Mouse (Mus musculus) olfactory bulb, adult 2 months (tissue): ENCODE measurements around the gene Opalin. TPM values are rescaled to one million over a fixed set of nuclear protein-coding genes. Genes with fewer than 3 reads are reported as not detected.

Experiments
- H3K27ac ChIP-seq: fragments of 200-500 bp; 2 replicates; pipeline ENCODE4 v1.5.1; 2012; ENCODE audit warnings: low read depth, low read length; ENCODE audit not compliant: insufficient read depth
- H3K4me1 ChIP-seq: fragments of 200-500 bp; 2 replicates; pipeline ENCODE4 v1.6.1; 2012; ENCODE audit warnings: low read length; ENCODE audit not compliant: control insufficient read depth, insufficient read depth
- H3K4me3 ChIP-seq: fragments of 200-500 bp; 2 replicates; pipeline ENCODE4 v1.5.1; 2012; ENCODE audit warnings: mild to moderate bottlenecking, low read depth, low read length, moderate library complexity; ENCODE audit not compliant: insufficient read depth
- CTCF ChIP-seq: fragments of 200-500 bp; IDR thresholded peaks from 2 replicates; pipeline ENCODE4 v1.5.1; 2012; ENCODE audit warnings: low read depth, mild to moderate bottlenecking, low read length, moderate library complexity; ENCODE audit not compliant: insufficient read depth
- POLR2A ChIP-seq: fragments of 200-500 bp; IDR thresholded peaks from 2 replicates; pipeline ENCODE4 v1.6.1; 2012; ENCODE audit warnings: mild to moderate bottlenecking, low read depth, low read length, moderate library complexity; ENCODE audit not compliant: insufficient read depth
- WGBS: fragments of 180-500 bp; shearing (Covaris S2); methylation state at CpG from one replicate; pipeline ENCODE4 v1.1.7; 2018; 5-methylcytosine and 5-hydroxymethylcytosine counted together
- polyA plus RNA-seq: library from polyadenylated mRNA; stranded (reverse); fragments of >200 nt; gene quantifications from 2 replicates; pipeline ENCODE4 v1.2.4, GENCODE M21; 2012; ENCODE audit warnings: low replicate concordance; ENCODE audit not compliant: missing spikeins, insufficient read depth, insufficient read length

Gene Opalin
- polyA plus RNA-seq, 1 experiment, result not detected

DNA sequence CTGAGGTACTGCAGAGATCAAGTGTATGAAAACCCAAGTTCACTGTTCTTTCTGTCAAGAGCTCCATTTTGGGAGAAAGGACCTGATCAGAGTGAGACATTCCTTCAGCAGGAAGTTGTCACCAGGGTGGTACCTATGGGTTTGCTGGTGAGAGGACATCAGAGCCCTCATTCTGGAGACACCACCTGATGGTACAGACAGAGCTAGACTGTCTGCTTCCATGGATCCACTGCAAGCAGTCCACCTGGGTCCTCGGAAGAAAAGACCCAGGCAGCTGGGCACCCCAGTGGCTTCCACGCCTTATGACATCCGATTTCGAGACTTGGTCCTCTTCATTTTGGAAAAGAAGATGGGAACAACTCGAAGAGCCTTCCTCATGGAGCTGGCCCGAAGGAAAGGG lies 47.7 kb downstream of the Opalin start, which contains the start of gene Dntt:
Gene Dntt, plus strand, starts transcription at position 57 of the 400 bp plus-strand sequence.
- Histone ChIP-seq H3K4me1 (no peaks in the 10 kb centered on the region), H3K4me3 (no peak within 1 kb of the TSS), H3K27ac (no peak within 1 kb of the TSS)
- TF ChIP-seq POLR2A, result no peak
- 90% methylated on average over 6 of the region's 6 CpGs for WGBS

DNA sequence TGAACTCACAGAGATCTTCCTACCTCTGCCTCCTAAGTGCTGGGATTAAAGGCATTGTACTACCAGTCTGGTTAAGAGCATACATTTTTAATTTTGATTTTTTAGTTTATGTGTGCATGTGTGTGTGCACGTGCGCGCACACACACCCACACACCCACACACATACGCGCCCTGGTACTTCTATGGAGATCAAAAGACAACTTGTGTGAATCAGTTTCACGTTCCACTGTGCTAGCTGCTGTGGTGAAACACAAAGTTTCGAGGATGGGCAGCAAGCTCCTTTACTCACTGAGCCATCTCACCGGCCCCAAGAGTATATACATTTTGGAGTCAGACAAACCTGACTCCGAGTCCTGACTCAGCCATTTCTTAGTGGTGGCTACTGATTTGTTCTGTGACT lies 49.3 kb downstream of the Opalin start:
- TF ChIP-seq POLR2A, result no peak
- no peak for TF ChIP-seq CTCF
- 94% methylated on average over 9 of the region's 9 CpGs for WGBS
- H3K4me1 ChIP-seq, result peaks cover 2% of the 10 kb centered on the region; the same call in 1 of the 2 replicates

DNA sequence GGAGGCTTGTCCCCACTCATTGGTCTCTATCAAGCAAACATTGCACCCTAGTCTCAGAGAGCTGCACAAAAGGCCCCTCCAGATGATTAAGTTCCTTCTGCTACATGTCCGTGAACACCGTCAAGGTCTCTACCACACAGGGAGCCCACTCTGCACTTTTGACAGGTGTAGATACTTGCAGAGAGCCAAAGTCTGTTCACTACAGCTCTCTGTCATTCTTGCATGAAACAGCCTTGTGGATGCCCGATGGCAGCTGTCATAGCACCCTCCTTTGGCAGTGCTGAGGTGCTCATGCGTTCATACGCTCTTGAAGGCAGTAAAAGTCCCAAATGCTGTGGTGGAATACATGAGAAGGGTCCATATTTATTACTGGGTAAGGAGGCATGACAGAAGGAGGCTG lies 49.9 kb downstream of the Opalin start:
- Histone ChIP-seq H3K27ac (no peak overlapping the region), H3K4me1 (peaks cover 5% of the 10 kb centered on the region; the same call in 1 of the 2 replicates), H3K4me3 (no peak overlapping the region)
- TF ChIP-seq POLR2A (no peak), CTCF (no peak)
- WGBS, result 88% methylated on average over 5 of the region's 5 CpGs

More for the DNA sequence above, 49.3 kb downstream of the Opalin start:
- Histone ChIP-seq H3K27ac (no peak overlapping the region), H3K4me3 (no peak overlapping the region)

DNA sequence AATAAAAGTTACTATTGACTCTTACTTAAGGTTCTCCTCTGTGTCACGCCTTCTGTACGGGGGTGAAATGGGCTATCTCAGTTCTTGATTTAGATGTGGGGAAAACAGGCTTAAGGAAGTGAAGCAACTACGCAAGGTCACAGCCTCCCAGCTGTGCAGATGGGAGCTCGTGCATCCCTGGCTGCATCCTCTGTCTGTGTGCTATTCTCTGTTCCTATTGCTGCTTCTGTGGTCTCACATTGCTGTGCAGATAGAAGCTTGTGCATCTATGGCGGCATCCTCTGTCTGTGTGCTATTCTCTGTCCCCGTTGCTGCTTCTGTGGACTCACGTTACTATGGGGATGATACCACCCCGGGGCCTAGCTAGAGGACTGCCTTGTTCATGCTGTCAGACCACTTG lies 50.4 kb downstream of the Opalin start:
- Histone ChIP-seq H3K4me1 (peaks cover 8% of the 10 kb centered on the region; the same call in 1 of the 2 replicates), H3K27ac (no peak overlapping the region), H3K4me3 (no peak overlapping the region)
- 76% methylated on average over 8 of the region's 8 CpGs for WGBS
- no peak for TF ChIP-seq CTCF
- TF ChIP-seq POLR2A, result no peak

DNA sequence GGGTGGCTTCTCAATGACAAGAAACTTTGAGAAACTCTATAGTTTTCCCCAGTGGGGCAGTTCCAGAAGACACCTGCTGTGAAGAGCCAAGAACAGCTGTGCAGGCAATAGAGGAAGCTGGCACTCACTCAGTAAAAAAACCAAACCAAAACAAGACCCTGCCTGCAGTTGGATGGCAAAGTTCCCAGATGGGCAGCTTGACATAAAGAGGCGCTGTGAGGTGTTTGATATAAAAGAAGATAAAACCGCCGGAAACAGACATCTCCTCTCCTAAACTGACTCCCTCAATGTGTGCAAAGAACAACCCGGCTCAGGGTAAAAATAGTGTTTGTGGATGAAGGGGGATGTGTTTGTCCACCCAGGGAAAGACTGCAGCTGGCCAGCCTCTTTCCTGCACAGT lies 54.7 kb downstream of the Opalin start:
- Histone ChIP-seq H3K4me3 (no peak overlapping the region), H3K27ac (0 out of 2 replicates have a peak overlapping the region, but pooled peaks have one; percentile 26), H3K4me1 (peaks cover 9% of the 10 kb centered on the region; the same call in 1 of the 2 replicates)
- 37% methylated on average over 4 of the region's 4 CpGs for WGBS
- TF ChIP-seq POLR2A, result no peak
- no peak for TF ChIP-seq CTCF

DNA sequence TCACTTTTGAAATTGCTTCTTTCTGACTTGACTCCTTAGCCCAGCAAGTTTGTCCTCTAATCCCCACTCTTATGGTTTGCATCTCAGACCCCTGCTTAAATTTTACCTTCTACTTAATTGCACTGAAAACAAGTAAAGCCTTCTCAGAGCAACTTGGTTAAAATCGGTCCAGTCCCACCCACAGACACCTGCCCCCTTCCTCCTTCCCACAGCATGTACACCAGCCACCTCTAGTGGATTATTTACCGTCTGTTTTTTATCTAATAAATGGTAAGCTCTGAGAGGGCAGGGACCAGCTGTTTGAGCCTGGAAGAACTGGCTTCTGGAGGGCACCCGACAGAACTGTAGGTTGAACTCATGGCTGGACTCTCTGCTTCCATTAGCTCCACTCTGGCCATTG lies 56.4 kb downstream of the Opalin start:
- TF ChIP-seq POLR2A, result no peak
- no peak for TF ChIP-seq CTCF
- Histone ChIP-seq H3K27ac (no peak overlapping the region), H3K4me1 (peaks cover 12% of the 10 kb centered on the region; the same call in 1 of the 2 replicates), H3K4me3 (no peak overlapping the region)
- 69% methylated on average over 3 of the region's 3 CpGs for WGBS

DNA sequence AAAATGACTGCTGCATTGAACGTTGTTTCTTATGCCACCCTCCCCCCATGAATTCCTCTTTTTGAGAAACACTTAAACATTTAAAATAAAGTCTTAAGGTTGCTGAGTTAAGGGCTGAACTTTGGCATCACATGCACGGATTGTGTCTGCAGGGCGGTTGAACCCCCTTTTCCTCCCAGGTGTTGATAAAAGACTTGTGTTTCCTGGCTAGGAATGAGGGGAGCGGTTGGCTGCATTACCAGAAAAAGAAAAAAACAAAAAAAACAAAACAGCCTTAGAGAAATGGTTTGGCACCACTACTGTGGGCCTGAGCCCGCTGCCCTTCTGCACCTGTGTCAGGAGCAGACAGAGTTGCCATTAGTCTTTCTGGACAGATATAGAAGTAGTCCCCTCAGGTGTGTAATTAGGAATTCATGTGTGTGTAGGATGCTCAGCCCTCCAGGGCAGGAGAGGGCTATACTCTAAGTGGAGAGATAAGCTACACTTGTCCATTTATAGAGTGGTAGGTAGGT lies 57.7 kb downstream of the Opalin start:
- Histone ChIP-seq H3K4me1 (peaks cover 12% of the 10 kb centered on the region; the same call in 1 of the 2 replicates), H3K4me3 (no peak overlapping the region), H3K27ac (no peak overlapping the region)
- WGBS, result 86% methylated on average over 5 of the region's 5 CpGs
- TF ChIP-seq CTCF, result no peak
- TF ChIP-seq POLR2A, result no peak

DNA sequence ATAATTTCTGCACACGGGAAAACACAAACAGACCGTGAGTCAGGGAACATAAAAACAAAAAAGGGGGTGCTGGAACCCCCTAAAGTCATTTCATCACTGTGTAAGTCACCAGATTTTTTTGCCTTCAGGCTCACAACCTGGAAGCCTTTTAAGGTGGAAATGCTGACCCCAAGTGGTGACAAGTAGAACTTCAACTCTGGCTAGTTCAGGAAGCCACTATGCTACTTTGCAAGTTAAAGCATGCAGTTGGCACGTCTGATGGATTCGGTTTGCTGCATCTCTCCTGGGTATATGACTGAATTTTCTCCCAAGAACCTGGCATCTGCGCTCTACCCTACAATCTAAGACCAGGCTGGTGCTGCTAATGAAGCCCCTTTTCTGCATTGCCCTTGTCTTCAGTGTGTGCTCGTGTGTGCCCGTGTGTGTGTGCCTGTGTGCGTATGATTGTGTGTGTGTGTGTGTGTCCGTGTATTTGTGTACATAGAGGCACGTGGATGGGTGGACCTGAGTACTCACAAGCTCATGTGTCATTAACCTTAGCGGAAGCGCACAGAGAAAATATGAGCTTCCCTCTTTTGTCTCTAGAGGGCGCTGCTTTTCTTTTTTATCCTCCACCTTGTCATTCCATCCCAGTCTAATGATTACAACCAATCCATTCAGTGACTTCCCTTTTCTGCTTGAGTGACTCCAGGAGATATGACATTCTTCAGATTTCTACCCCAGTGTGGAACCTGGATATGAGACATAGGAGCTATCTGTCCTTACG lies 60.8 kb downstream of the Opalin start:
- Histone ChIP-seq H3K27ac (no peak overlapping the region), H3K4me3 (no peak overlapping the region), H3K4me1 (peaks cover 9% of the 10 kb centered on the region; the same call in 1 of the 2 replicates)
- WGBS, result 13% methylated on average over 14 of the region's 14 CpGs
- TF ChIP-seq POLR2A (no peak), CTCF (peak; percentile 44; the same call in 1 of the 2 replicates)

DNA sequence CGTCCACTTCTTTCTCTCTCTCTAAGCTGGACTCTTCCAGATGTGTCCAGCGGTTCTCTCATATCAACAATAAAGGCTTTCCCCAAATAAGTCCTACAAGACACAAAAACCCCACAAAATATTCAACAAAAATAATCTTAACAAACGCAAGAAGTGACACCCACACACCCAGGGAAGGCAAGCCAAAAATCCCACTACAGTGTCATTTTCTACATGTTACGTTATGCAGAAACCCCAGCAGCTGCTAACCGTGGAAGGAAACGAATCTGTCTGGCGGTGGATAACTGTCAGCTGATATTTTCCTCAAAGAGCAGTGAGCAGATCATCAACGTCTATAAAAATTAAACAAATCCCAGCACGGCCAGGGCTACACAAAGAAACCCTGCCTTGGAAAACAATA lies 62.9 kb downstream of the Opalin start:
- TF ChIP-seq POLR2A (no peak), CTCF (no peak)
- H3K4me3 ChIP-seq, result no peak overlapping the region
- no peak overlapping the region for H3K27ac ChIP-seq
- H3K4me1 ChIP-seq, result peaks cover 9% of the 10 kb centered on the region; the same call in 1 of the 2 replicates
- 26% methylated on average over 9 of the region's 9 CpGs for WGBS
